Mouse (Mus musculus): ENCODE measurements at regions not wholly inside any gene's neighbourhood (a gene's known extent, or its start where the extent isn't known, plus 50 kb on each side); places are given as distances from the start of the nearest gene placed in this dataset.

GRCm38 (mm10) chr10:96486724-96487123, 130.1 kb upstream of the Btg1 start:
- in situ Hi-C loops (cut with MboI, MseI), result no loop called here

- in situ Hi-C loops (cut with MboI, MseI), result loop anchor here (10.0 kb wide), 1 partner anchor 491 kb away; no protein-coding TSS in a partner anchor
These were observed 123.1 kb upstream of the Btg1 start for GRCm38 (mm10) chr10:96493706-96494105.

- in situ Hi-C loops (cut with MboI, MseI), result loop anchor here (10.0 kb wide), 1 partner anchor 488 kb away; no protein-coding TSS in a partner anchor
These were observed 120.1 kb upstream of the Btg1 start for GRCm38 (mm10) chr10:96496700-96497099.

GRCm38 (mm10) chr10:96497482-96497881, 119.3 kb upstream of the Btg1 start:
- in situ Hi-C loops (cut with MboI, MseI), result loop anchor here (10.0 kb wide), 1 partner anchor 487 kb away; no protein-coding TSS in a partner anchor

GRCm38 (mm10) chr10:96499274-96499673, 117.5 kb upstream of the Btg1 start:
- in situ Hi-C loops (cut with MboI, MseI), result loop anchor here (10.0 kb wide), 1 partner anchor 486 kb away; no protein-coding TSS in a partner anchor

GRCm38 (mm10) chr10:96502090-96502728, 114.6 kb upstream of the Btg1 start:
- in situ Hi-C loops (cut with MboI, MseI), result loop anchor here (10.0 to 25.0 kb wide), 2 partner anchors 810 to 1697 kb away; no protein-coding TSS in a partner anchor

GRCm38 (mm10) chr10:96502736-96503135, 114.1 kb upstream of the Btg1 start:
- in situ Hi-C loops (cut with MboI, MseI), result loop anchor here (10.0 to 25.0 kb wide), 2 partner anchors 810 to 1698 kb away; no protein-coding TSS in a partner anchor

- in situ Hi-C loops (cut with MboI, MseI), result loop anchor here (10.0 to 25.0 kb wide), 2 partner anchors 808 to 1700 kb away; no protein-coding TSS in a partner anchor
These were observed 112.5 kb upstream of the Btg1 start for GRCm38 (mm10) chr10:96504340-96504739.

GRCm38 (mm10) chr10:96515164-96515922, 101.5 kb upstream of the Btg1 start:
- in situ Hi-C loops (cut with MboI, MseI), result loop anchor here (25.0 kb wide), 1 partner anchor 797 kb away; no protein-coding TSS in a partner anchor

GRCm38 (mm10) chr10:96515923-96516258, 100.9 kb upstream of the Btg1 start:
- in situ Hi-C loops (cut with MboI, MseI), result loop anchor here (25.0 kb wide), 1 partner anchor 796 kb away; no protein-coding TSS in a partner anchor

GRCm38 (mm10) chr10:96519411-96519810, 97.4 kb upstream of the Btg1 start:
- in situ Hi-C loops (cut with MboI, MseI), result loop anchor here (25.0 kb wide), 1 partner anchor 793 kb away; no protein-coding TSS in a partner anchor

- in situ Hi-C loops (cut with MboI, MseI), result loop anchor here (25.0 kb wide), 1 partner anchor 791 kb away; no protein-coding TSS in a partner anchor
These were observed 95.6 kb upstream of the Btg1 start for GRCm38 (mm10) chr10:96520995-96521760.

GRCm38 (mm10) chr10:96523967-96524801, 92.6 kb upstream of the Btg1 start:
- in situ Hi-C loops (cut with MboI, MseI), result loop anchor here (25.0 kb wide), 1 partner anchor 788 kb away; no protein-coding TSS in a partner anchor

GRCm38 (mm10) chr10:96527864-96528263, 88.9 kb upstream of the Btg1 start:
- in situ Hi-C loops (cut with MboI, MseI), result no loop called here

GRCm38 (mm10) chr10:96534547-96535124, 82.2 kb upstream of the Btg1 start:
- in situ Hi-C loops (cut with MboI, MseI), result no loop called here

- in situ Hi-C loops (cut with MboI, MseI), result no loop called here
These were observed 81.3 kb upstream of the Btg1 start for GRCm38 (mm10) chr10:96535461-96535860.

GRCm38 (mm10) chr10:96540828-96541227, 76.0 kb upstream of the Btg1 start:
- in situ Hi-C loops (cut with MboI, MseI), result no loop called here

GRCm38 (mm10) chr10:96545312-96545711, 71.5 kb upstream of the Btg1 start:
- in situ Hi-C loops (cut with MboI, MseI), result no loop called here

- in situ Hi-C loops (cut with MboI, MseI), result no loop called here
These were observed 70.9 kb upstream of the Btg1 start for GRCm38 (mm10) chr10:96545761-96546388.

GRCm38 (mm10) chr10:96549651-96550050, 67.2 kb upstream of the Btg1 start:
- in situ Hi-C loops (cut with MboI, MseI), result no loop called here

Data from T-helper 2 cell (primary cell).